Mouse (Mus musculus): Measurements from ENCODE around the gene Inf2. TPM values are rescaled to one million over a fixed set of nuclear protein-coding genes. Genes with fewer than 3 reads are reported as not detected.

Gene Inf2
- polyA plus RNA-seq, 1 experiment from 2014 or later, result 1.4 TPM

DNA sequence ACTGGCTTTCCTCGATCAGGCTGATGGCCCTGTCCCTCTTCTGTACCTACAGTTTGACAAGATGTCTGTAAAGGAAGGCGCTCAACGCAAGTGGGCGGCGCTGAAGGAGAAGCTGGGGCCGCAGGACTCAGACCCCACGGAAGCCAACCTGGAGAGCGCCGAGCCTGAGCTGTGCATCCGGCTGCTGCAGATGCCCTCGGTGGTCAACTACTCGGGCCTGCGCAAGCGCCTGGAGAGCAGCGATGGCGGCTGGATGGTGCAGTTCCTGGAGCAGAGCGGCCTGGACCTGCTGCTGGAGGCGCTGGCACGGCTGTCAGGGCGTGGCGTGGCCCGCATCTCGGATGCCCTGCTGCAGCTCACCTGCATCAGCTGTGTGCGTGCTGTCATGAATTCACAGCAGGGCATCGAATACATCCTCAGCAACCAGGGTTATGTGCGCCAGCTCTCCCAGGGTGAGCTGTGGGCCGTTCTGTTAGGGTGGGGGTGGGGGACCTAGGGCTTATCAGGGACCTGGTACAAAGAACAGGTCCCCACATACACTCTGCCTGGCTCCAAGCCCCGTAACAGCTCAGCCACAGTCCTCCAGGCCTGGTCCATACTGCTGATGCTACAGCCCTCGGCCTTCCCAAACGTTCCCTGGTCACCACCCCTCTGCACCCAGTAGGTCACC lies 11.5 kb downstream of the Inf2 start:
- Histone ChIP-seq H3K36me3 (no peaks in the 10 kb centered on the region), H3K9me3 (no peaks in the 10 kb centered on the region), H3K4me3 (no peak overlapping the region), H3K4me2 (no peak overlapping the region), H3K27ac (replicated peaks) (no peak overlapping the region), H3K9ac (no peak overlapping the region), H3K4me1 (replicated peaks) (peaks cover 18% of the 10 kb centered on the region), H3K27me3 (no peaks in the 10 kb centered on the region)
- 79% methylated on average over 30 of the region's 30 CpGs for WGBS
- no peak for ATAC-seq (ENCODE audit: low read depth)

DNA sequence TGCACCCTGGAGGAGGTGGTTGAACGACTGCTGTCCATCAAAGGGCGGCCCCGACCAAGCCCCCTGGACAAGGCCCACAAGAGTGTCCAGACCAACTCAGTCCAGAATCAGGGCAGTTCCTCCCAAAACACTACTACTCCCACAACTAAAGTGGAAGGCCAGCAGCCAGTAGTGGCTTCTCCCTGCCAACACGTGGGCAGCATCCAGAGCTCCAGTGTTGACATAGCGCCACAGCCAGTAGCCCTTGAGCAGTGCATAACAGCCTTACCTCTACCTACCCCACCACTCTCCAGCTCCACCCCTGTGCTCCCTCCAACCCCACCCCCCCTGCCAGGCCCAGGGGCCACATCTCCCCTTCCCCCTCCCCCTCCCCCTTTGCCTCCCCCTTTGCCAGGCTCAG lies 15.4 kb downstream of the Inf2 start:
- no peak for ATAC-seq (ENCODE audit: low read depth)
- WGBS, result 88% methylated on average over 5 of the region's 5 CpGs
- H3K27ac ChIP-seq (replicated peaks), result no peak overlapping the region
- no peaks in the 10 kb centered on the region for H3K9me3 ChIP-seq
- H3K9ac ChIP-seq, result no peak overlapping the region
- peaks cover 13% of the 10 kb centered on the region for H3K4me1 ChIP-seq (replicated peaks)
- H3K36me3 ChIP-seq, result no peaks in the 10 kb centered on the region
- H3K27me3 ChIP-seq, result no peaks in the 10 kb centered on the region
- H3K4me2 ChIP-seq, result no peak overlapping the region
- no peak overlapping the region for H3K4me3 ChIP-seq

DNA sequence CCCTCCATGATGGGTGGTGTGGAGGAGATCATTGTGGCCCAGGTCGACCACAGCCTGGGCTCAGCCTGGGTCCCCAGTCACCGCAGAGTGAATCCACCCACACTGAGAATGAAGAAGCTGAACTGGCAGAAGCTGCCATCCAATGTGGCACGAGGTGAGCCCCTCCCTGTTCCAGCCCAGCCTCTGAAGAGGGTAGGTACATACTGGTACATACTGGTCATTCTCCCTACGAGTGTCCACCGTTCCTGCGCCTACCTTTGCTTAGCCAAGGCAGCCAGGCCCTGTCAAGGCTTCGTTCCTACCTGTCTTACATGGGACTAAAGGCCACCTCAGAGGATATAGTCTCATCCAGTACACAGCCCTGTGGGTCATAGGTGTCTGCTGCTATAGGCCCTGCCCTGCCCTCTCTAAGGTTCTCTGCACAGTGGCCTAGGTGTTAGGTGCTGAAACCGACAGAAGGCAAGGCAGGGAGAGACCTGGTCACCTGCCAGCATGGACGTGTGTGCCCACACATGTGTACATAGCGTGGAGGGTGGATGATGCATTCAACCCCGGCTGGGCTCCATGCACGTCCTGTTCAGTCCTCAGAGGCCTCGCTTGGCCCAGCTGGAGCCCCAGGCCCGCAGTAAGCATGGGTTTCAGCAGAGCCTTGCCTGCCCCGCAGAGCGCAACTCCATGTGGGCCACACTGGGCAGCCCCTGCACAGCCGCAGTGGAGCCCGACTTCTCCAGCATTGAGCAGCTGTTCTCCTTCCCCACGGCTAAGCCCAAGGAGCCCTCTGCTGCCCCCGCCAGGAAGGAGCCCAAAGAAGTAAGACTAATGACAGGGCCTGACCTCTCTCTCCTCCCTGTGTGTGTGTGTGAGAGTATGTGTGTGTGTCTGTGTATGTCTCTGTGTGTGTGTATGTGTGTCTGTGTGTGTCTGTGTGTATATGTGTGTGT lies 16.4 kb downstream of the Inf2 start:
- H3K4me2 ChIP-seq, result no peak overlapping the region
- H3K9ac ChIP-seq, result 0 out of 2 replicates have a peak overlapping the region, but pooled peaks have one; percentile 22
- no peak overlapping the region for H3K4me3 ChIP-seq
- no peaks in the 10 kb centered on the region for H3K27me3 ChIP-seq
- ATAC-seq (ENCODE audit: low read depth), result peak; percentile 74
- peaks cover 13% of the 10 kb centered on the region for H3K4me1 ChIP-seq (replicated peaks)
- no peaks in the 10 kb centered on the region for H3K36me3 ChIP-seq
- H3K9me3 ChIP-seq, result no peaks in the 10 kb centered on the region
- WGBS, result 57% methylated on average over 20 of the region's 20 CpGs
- no peak overlapping the region for H3K27ac ChIP-seq (replicated peaks)

DNA sequence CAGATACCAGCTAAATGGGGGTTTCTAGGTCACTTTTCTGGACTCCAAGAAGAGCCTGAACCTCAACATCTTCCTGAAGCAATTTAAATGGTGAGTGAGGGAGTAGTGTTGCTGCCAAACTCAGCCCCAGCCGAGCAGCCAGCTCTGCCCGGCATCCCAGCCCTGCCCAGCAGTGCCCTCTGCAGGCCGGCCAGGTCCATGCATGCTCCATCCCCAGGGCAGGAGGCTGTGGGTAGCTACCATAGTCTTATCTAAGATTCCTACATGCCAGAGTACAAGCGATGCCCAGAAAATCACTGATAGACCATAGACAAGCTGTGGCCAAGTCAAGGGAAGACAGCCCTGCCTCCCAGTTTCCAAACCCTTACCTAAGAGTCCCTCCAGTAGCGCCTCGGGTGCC lies 17.2 kb downstream of the Inf2 start:
- no peak overlapping the region for H3K4me2 ChIP-seq
- H3K9ac ChIP-seq, result no peak overlapping the region
- H3K27ac ChIP-seq (replicated peaks), result no peak overlapping the region
- ATAC-seq (ENCODE audit: low read depth), result 0 out of 2 replicates have a peak, but pooled peaks have one; percentile 41
- H3K36me3 ChIP-seq, result no peaks in the 10 kb centered on the region
- WGBS, result 48% methylated on average over 6 of the region's 6 CpGs
- peaks cover 13% of the 10 kb centered on the region for H3K4me1 ChIP-seq (replicated peaks)
- H3K4me3 ChIP-seq, result no peak overlapping the region
- no peaks in the 10 kb centered on the region for H3K9me3 ChIP-seq
- no peaks in the 10 kb centered on the region for H3K27me3 ChIP-seq

GRCm38 (mm10) chr12:112606998-112607397 lies 18.4 kb downstream of the Inf2 start:
- Histone ChIP-seq H3K4me2 (no peak overlapping the region), H3K4me1 (replicated peaks) (peaks cover 13% of the 10 kb centered on the region), H3K27me3 (no peaks in the 10 kb centered on the region), H3K9me3 (no peaks in the 10 kb centered on the region), H3K9ac (no peak overlapping the region), H3K36me3 (no peaks in the 10 kb centered on the region), H3K27ac (replicated peaks) (no peak overlapping the region), H3K4me3 (no peak overlapping the region)
- no peak for ATAC-seq (ENCODE audit: low read depth)
- 74% methylated on average over 6 of the region's 6 CpGs for WGBS

DNA sequence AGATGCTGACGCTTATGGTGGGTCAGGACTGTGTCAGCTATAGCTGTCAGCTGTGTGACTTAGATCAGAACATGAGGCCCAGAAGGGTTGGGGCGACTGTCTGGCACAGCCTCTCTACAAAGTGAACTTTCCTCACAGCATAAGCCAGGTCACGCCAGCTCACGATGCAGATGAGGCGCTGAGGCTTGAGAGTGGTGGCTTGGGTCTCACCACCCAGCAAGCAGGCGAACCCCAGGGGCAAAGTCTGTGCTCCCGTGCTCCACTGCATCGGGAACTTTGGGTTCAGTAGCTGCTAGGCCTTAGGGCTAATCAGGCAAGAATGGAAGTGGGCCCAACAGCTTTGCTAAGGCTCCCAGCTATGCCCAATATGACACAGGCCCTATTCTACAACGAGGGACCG lies 20.4 kb downstream of the Inf2 start:
- Histone ChIP-seq H3K36me3 (no peaks in the 10 kb centered on the region), H3K27me3 (no peaks in the 10 kb centered on the region), H3K4me3 (no peak overlapping the region), H3K27ac (replicated peaks) (no peak overlapping the region), H3K4me1 (replicated peaks) (peaks cover 9% of the 10 kb centered on the region), H3K9me3 (no peaks in the 10 kb centered on the region), H3K4me2 (no peak overlapping the region), H3K9ac (no peak overlapping the region)
- ATAC-seq (ENCODE audit: low read depth), result no peak
- 92% methylated on average over 10 of the region's 10 CpGs for WGBS

GRCm38 (mm10) chr12:112616668-112617067 lies 28.1 kb downstream of the Inf2 start:
- no peaks in the 10 kb centered on the region for H3K9me3 ChIP-seq
- ATAC-seq (ENCODE audit: low read depth), result no peak
- peaks cover 34% of the 10 kb centered on the region for H3K27me3 ChIP-seq
- H3K36me3 ChIP-seq, result no peaks in the 10 kb centered on the region
- H3K4me1 ChIP-seq (replicated peaks), result peaks cover 23% of the 10 kb centered on the region
- no peak overlapping the region for H3K4me3 ChIP-seq
- no peak overlapping the region for H3K4me2 ChIP-seq
- H3K9ac ChIP-seq, result no peak overlapping the region
- H3K27ac ChIP-seq (replicated peaks), result no peak overlapping the region
- WGBS, result 62% methylated on average over 9 of the region's 9 CpGs

GRCm38 (mm10) chr12:112617184-112617583 lies 28.6 kb downstream of the Inf2 start:
- no peak for ATAC-seq (ENCODE audit: low read depth)

DNA sequence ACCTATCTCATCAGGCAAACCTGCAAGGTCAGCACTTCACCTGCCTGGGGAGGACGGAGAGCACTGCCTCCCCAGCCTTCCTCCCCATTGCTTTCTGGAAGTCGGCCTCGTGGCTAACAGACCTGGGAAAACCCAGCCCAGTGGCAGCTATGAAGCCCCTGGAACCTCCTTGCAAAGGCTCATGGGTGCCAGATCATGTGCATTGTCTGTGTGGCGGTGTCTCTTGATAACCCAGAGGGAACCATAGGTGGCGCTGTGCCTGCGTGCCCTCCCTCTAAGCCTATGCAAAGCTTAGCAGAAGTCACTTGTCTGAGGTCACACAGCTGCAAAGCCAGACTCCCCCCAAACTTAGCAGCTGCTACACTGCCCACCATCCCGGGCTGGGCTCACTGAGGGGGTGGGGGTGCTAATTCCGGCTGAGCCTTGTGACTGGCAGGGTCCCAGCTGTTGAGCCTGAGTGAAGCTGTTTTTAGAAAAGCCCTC lies 29.4 kb downstream of the Inf2 start:
- ATAC-seq (ENCODE audit: low read depth), result peak; percentile 44
- 8% methylated on average over 8 of the region's 8 CpGs for WGBS

More at GRCm38 (mm10) chr12:112617184-112617583, 28.6 kb downstream of the Inf2 start:
- H3K4me3 ChIP-seq, result no peak overlapping the region
- 82% methylated on average over 11 of the region's 11 CpGs for WGBS
- H3K27me3 ChIP-seq, result peaks cover 39% of the 10 kb centered on the region
- H3K9me3 ChIP-seq, result no peaks in the 10 kb centered on the region
- H3K4me2 ChIP-seq, result no peak overlapping the region
- no peak overlapping the region for H3K9ac ChIP-seq
- peaks cover 23% of the 10 kb centered on the region for H3K4me1 ChIP-seq (replicated peaks)
- no peak overlapping the region for H3K27ac ChIP-seq (replicated peaks)
- H3K36me3 ChIP-seq, result no peaks in the 10 kb centered on the region

DNA sequence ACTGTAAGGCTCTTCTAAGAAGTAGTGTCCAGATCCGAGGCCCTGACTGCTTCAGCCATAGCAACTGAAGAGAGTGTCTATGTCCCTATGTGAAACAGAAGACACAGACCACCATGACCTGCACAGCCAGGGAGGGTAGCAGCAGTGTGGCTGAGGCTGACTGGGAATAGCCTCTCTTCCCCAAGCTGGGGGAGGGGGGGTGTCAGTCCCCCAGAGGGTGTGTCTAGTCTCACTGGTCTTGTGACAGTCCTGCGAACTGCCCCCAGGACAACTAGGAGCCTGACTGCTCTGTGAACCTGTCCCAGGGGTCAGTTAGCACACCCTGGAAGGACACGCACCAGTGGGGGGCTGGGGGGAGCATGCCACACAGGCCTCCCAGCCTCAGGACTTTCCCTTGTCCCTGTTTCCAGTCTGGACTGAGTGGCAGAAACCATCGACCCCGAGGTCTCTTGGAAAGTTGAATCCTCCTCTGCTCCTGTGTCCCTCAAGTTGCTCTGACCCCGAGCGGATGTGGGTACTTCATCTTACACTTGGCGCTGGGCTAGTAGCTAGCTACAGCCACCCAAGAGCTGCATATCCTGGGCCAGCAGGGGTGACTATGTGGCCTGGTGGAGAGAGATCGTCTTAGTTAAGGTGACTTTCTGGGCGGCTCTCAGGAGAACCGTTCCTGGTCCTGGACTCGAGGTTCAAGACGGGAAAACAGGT lies 30.5 kb downstream of the Inf2 start:
- ATAC-seq (ENCODE audit: low read depth), result no peak
- Histone ChIP-seq H3K4me1 (replicated peaks) (peaks cover 28% of the 10 kb centered on the region), H3K9me3 (no peaks in the 10 kb centered on the region), H3K27ac (replicated peaks) (no peak overlapping the region), H3K9ac (0 out of 2 replicates have a peak overlapping the region, but pooled peaks have one; percentile 69), H3K36me3 (no peaks in the 10 kb centered on the region), H3K4me3 (peak overlapping the region; percentile 49), H3K27me3 (peaks cover 47% of the 10 kb centered on the region), H3K4me2 (peak overlapping the region; percentile 93)
- WGBS, result 24% methylated on average over 13 of the region's 13 CpGs

More for the DNA sequence above, 29.4 kb downstream of the Inf2 start:
- H3K9ac ChIP-seq, result no peak overlapping the region
- H3K4me1 ChIP-seq (replicated peaks), result peaks cover 25% of the 10 kb centered on the region
- H3K27ac ChIP-seq (replicated peaks), result no peak overlapping the region
- no peaks in the 10 kb centered on the region for H3K9me3 ChIP-seq
- H3K36me3 ChIP-seq, result no peaks in the 10 kb centered on the region
- peaks cover 46% of the 10 kb centered on the region for H3K27me3 ChIP-seq
- H3K4me3 ChIP-seq, result no peak overlapping the region
- no peak overlapping the region for H3K4me2 ChIP-seq

GRCm38 (mm10) chr12:112619686-112620353 lies 31.2 kb downstream of the Inf2 start, which contains the start of gene Adssl1:
Gene Adssl1 (plus strand): TSS chr12:112620045.
- peak within 1 kb of the TSS; percentile 93 for H3K4me2 ChIP-seq
- H3K9me3 ChIP-seq, result no peaks in the 10 kb centered on the region
- under 1% methylated on average over 56 of the region's 56 CpGs for WGBS
- peaks cover 47% of the 10 kb centered on the region for H3K27me3 ChIP-seq
- no peak within 1 kb of the TSS for H3K27ac ChIP-seq (replicated peaks)
- peak within 1 kb of the TSS; percentile 69 for H3K9ac ChIP-seq
- ATAC-seq (ENCODE audit: low read depth), result peak; percentile 44; the same call in 1 of the 2 replicates
- H3K4me3 ChIP-seq, result peak within 1 kb of the TSS; percentile 49
- no peaks in the 10 kb centered on the region for H3K36me3 ChIP-seq
- H3K4me1 ChIP-seq (replicated peaks), result peaks cover 28% of the 10 kb centered on the region
